Mouse (Mus musculus): ENCODE measurements at regions not wholly inside any gene's neighbourhood (a gene's known extent, or its start where the extent isn't known, plus 50 kb on each side); places are given as distances from the start of the nearest gene placed in this dataset.

- Histone ChIP-seq H3K4me2 (ENCODE audit: low read length) (no peak overlapping the region), H3K9me3 (ENCODE audit: control insufficient read depth, low read length) (no peaks in the 10 kb centered on the region), H3K27me3 (ENCODE audit: control insufficient read depth, insufficient read depth, low read length) (no peaks in the 10 kb centered on the region), H3K36me3 (ENCODE audit: control insufficient read depth, insufficient read depth, low read length) (no peaks in the 10 kb centered on the region), H3K4me3 (ENCODE audit: control insufficient read depth in 1 of 2, insufficient read depth in 1 of 2, low read depth in 1 of 2, low read length in 2 of 2) (no peak overlapping the region), H3K9ac (ENCODE audit: low read length) (no peak overlapping the region), H3K4me1 (ENCODE audit: control insufficient read depth in 2 of 2, insufficient read depth in 2 of 2, low read length in 2 of 2) (peaks cover 0 to 3% of the 10 kb centered on the region in 2 experiments; a peak in 1 of 4 replicates), H3K27ac (replicated peaks in 1 of 2; ENCODE audit: control insufficient read depth in 1 of 2, insufficient read depth in 1 of 2, low read depth in 2 of 2, low read length in 2 of 2) (no peak overlapping the region)
- ATAC-seq (ENCODE audit: insufficient number of reproducible peaks, insufficient read depth, low FRiP score, low read depth): no peak
- 90% methylated on average over 2 of the region's 2 CpGs for WGBS
Measured at GRCm38 (mm10) chr3:137514238-137514637, 107.2 kb upstream of the Ddit4l start.

- Histone ChIP-seq H3K9me3 (ENCODE audit: control insufficient read depth, low read length) (no peaks in the 10 kb centered on the region), H3K27ac (replicated peaks in 1 of 2; ENCODE audit: control insufficient read depth in 1 of 2, insufficient read depth in 1 of 2, low read depth in 2 of 2, low read length in 2 of 2) (0 out of 4 replicates have a peak overlapping the region, but pooled peaks have one; percentile 4 to 8), H3K4me2 (ENCODE audit: low read length) (no peak overlapping the region), H3K36me3 (ENCODE audit: control insufficient read depth, insufficient read depth, low read length) (no peaks in the 10 kb centered on the region), H3K4me1 (ENCODE audit: control insufficient read depth in 2 of 2, insufficient read depth in 2 of 2, low read length in 2 of 2) (peaks cover 0 to 3% of the 10 kb centered on the region in 2 experiments; a peak in 1 of 4 replicates), H3K9ac (ENCODE audit: low read length) (no peak overlapping the region), H3K27me3 (ENCODE audit: control insufficient read depth, insufficient read depth, low read length) (no peaks in the 10 kb centered on the region), H3K4me3 (ENCODE audit: control insufficient read depth in 1 of 2, insufficient read depth in 1 of 2, low read depth in 1 of 2, low read length in 2 of 2) (no peak overlapping the region)
- 36% methylated on average over 4 of the region's 4 CpGs for WGBS
- no peak for ATAC-seq (ENCODE audit: insufficient number of reproducible peaks, insufficient read depth, low FRiP score, low read depth)
Measured at GRCm38 (mm10) chr3:137517433-137517832, 104.0 kb upstream of the Ddit4l start.

- ATAC-seq (ENCODE audit: insufficient number of reproducible peaks, insufficient read depth, low FRiP score, low read depth): no peak
- H3K4me2 ChIP-seq (ENCODE audit: low read length): no peak overlapping the region
- H3K36me3 ChIP-seq (ENCODE audit: control insufficient read depth, insufficient read depth, low read length): no peaks in the 10 kb centered on the region
- WGBS: 86% methylated on average over 1 of the region's 1 CpGs
- no peak overlapping the region for H3K9ac ChIP-seq (ENCODE audit: low read length)
- H3K27me3 ChIP-seq (ENCODE audit: control insufficient read depth, insufficient read depth, low read length): no peaks in the 10 kb centered on the region
- no peak overlapping the region for H3K4me3 ChIP-seq (ENCODE audit: control insufficient read depth in 1 of 2, insufficient read depth in 1 of 2, low read depth in 1 of 2, low read length in 2 of 2)
- no peaks in the 10 kb centered on the region; a peak in 1 of 4 replicates for H3K4me1 ChIP-seq (ENCODE audit: control insufficient read depth in 2 of 2, insufficient read depth in 2 of 2, low read length in 2 of 2)
- H3K9me3 ChIP-seq (ENCODE audit: control insufficient read depth, low read length): no peaks in the 10 kb centered on the region
- no peak overlapping the region for H3K27ac ChIP-seq (replicated peaks in 1 of 2; ENCODE audit: control insufficient read depth in 1 of 2, insufficient read depth in 1 of 2, low read depth in 2 of 2, low read length in 2 of 2)
Measured at GRCm38 (mm10) chr3:137520191-137520590, 101.2 kb upstream of the Ddit4l start.

- ATAC-seq (ENCODE audit: insufficient number of reproducible peaks, insufficient read depth, low FRiP score, low read depth): no peak
- no peaks in the 10 kb centered on the region for H3K36me3 ChIP-seq (ENCODE audit: control insufficient read depth, insufficient read depth, low read length)
- no peak overlapping the region for H3K27ac ChIP-seq (replicated peaks in 1 of 2; ENCODE audit: control insufficient read depth in 1 of 2, insufficient read depth in 1 of 2, low read depth in 2 of 2, low read length in 2 of 2)
- WGBS: 70% methylated on average over 12 of the region's 12 CpGs
- H3K4me3 ChIP-seq (ENCODE audit: control insufficient read depth in 1 of 2, insufficient read depth in 1 of 2, low read depth in 1 of 2, low read length in 2 of 2): no peak overlapping the region
- no peaks in the 10 kb centered on the region for H3K27me3 ChIP-seq (ENCODE audit: control insufficient read depth, insufficient read depth, low read length)
- H3K9me3 ChIP-seq (ENCODE audit: control insufficient read depth, low read length): no peaks in the 10 kb centered on the region
- no peak overlapping the region for H3K4me2 ChIP-seq (ENCODE audit: low read length)
- no peak overlapping the region for H3K9ac ChIP-seq (ENCODE audit: low read length)
- H3K4me1 ChIP-seq (ENCODE audit: control insufficient read depth in 2 of 2, insufficient read depth in 2 of 2, low read length in 2 of 2): no peaks in the 10 kb centered on the region
Measured at GRCm38 (mm10) chr3:137525606-137526575, 95.5 kb upstream of the Ddit4l start.

GRCm38 (mm10) chr3:137529592-137529960 lies 91.8 kb upstream of the Ddit4l start:
- H3K4me3 ChIP-seq (ENCODE audit: control insufficient read depth in 1 of 2, insufficient read depth in 1 of 2, low read depth in 1 of 2, low read length in 2 of 2): no peak overlapping the region
- no peaks in the 10 kb centered on the region for H3K4me1 ChIP-seq (ENCODE audit: control insufficient read depth in 2 of 2, insufficient read depth in 2 of 2, low read length in 2 of 2)
- no peak overlapping the region for H3K9ac ChIP-seq (ENCODE audit: low read length)
- WGBS: 68% methylated on average over 2 of the region's 2 CpGs
- no peak overlapping the region for H3K27ac ChIP-seq (replicated peaks in 1 of 2; ENCODE audit: control insufficient read depth in 1 of 2, insufficient read depth in 1 of 2, low read depth in 2 of 2, low read length in 2 of 2)
- no peak for ATAC-seq (ENCODE audit: insufficient number of reproducible peaks, insufficient read depth, low FRiP score, low read depth)
- H3K4me2 ChIP-seq (ENCODE audit: low read length): no peak overlapping the region
- no peaks in the 10 kb centered on the region for H3K9me3 ChIP-seq (ENCODE audit: control insufficient read depth, low read length)
- no peaks in the 10 kb centered on the region for H3K27me3 ChIP-seq (ENCODE audit: control insufficient read depth, insufficient read depth, low read length)
- no peaks in the 10 kb centered on the region for H3K36me3 ChIP-seq (ENCODE audit: control insufficient read depth, insufficient read depth, low read length)

- H3K9ac ChIP-seq (ENCODE audit: low read length): no peak overlapping the region
- no peaks in the 10 kb centered on the region for H3K36me3 ChIP-seq (ENCODE audit: control insufficient read depth, insufficient read depth, low read length)
- ATAC-seq (ENCODE audit: insufficient number of reproducible peaks, insufficient read depth, low FRiP score, low read depth): no peak
- WGBS: 70% methylated on average over 7 of the region's 7 CpGs
- no peaks in the 10 kb centered on the region for H3K9me3 ChIP-seq (ENCODE audit: control insufficient read depth, low read length)
- no peak overlapping the region for H3K4me2 ChIP-seq (ENCODE audit: low read length)
- H3K4me1 ChIP-seq (ENCODE audit: control insufficient read depth in 2 of 2, insufficient read depth in 2 of 2, low read length in 2 of 2): no peaks in the 10 kb centered on the region
- no peak overlapping the region for H3K27ac ChIP-seq (replicated peaks in 1 of 2; ENCODE audit: control insufficient read depth in 1 of 2, insufficient read depth in 1 of 2, low read depth in 2 of 2, low read length in 2 of 2)
- no peak overlapping the region for H3K4me3 ChIP-seq (ENCODE audit: control insufficient read depth in 1 of 2, insufficient read depth in 1 of 2, low read depth in 1 of 2, low read length in 2 of 2)
- H3K27me3 ChIP-seq (ENCODE audit: control insufficient read depth, insufficient read depth, low read length): no peaks in the 10 kb centered on the region
Measured at GRCm38 (mm10) chr3:137529961-137530609, 91.3 kb upstream of the Ddit4l start.

- WGBS: 54% methylated on average over 3 of the region's 3 CpGs
Measured at GRCm38 (mm10) chr3:137541666-137542065, 79.7 kb upstream of the Ddit4l start.

More at GRCm38 (mm10) chr3:137541666-137542065, 79.7 kb upstream of the Ddit4l start:
- Histone ChIP-seq H3K4me1 (ENCODE audit: control insufficient read depth in 2 of 2, insufficient read depth in 2 of 2, low read length in 2 of 2) (no peaks in the 10 kb centered on the region), H3K9ac (ENCODE audit: low read length) (no peak overlapping the region), H3K4me2 (ENCODE audit: low read length) (no peak overlapping the region), H3K36me3 (ENCODE audit: control insufficient read depth, insufficient read depth, low read length) (no peaks in the 10 kb centered on the region), H3K9me3 (ENCODE audit: control insufficient read depth, low read length) (no peaks in the 10 kb centered on the region), H3K4me3 (ENCODE audit: control insufficient read depth in 1 of 2, insufficient read depth in 1 of 2, low read depth in 1 of 2, low read length in 2 of 2) (no peak overlapping the region), H3K27ac (replicated peaks in 1 of 2; ENCODE audit: control insufficient read depth in 1 of 2, insufficient read depth in 1 of 2, low read depth in 2 of 2, low read length in 2 of 2) (no peak overlapping the region), H3K27me3 (ENCODE audit: control insufficient read depth, insufficient read depth, low read length) (no peaks in the 10 kb centered on the region)
- no peak for ATAC-seq (ENCODE audit: insufficient number of reproducible peaks, insufficient read depth, low FRiP score, low read depth)

Measured in heart, embryonic 14.5 days (tissue).